Mouse (Mus musculus) gastrocnemius, postnatal 25 days (tissue): Measurements from ENCODE around the gene Krt222. TPM values are rescaled to one million over a fixed set of nuclear protein-coding genes. Genes with fewer than 3 reads are reported as not detected.

Experiments
- total RNA-seq, 2 experiments: library from RNA; stranded (reverse); gene quantifications; 1 replicate in 1 of 2; 2 replicates in 1 of 2; pipeline ENCODE4 v1.2.3; 2021

Gene Krt222
- total RNA-seq, 2 experiments from 2014 or later, result 4.9 to 6.4 TPM

Other genes starting within 250 kb of the Krt222 start
- gene Top2a, start 219.9 kb downstream of the Krt222 start, total RNA-seq, result 1 to 10 TPM; 2.3 to 3.8 TPM
- 10 to 100 TPM; 38.6 to 49.1 TPM for gene Igfbp4, start 202.8 kb downstream of the Krt222 start, total RNA-seq
- under 1 TPM in 1 of 2 experiments, not detected in 1; 0.05 TPM for gene Tns4, start 154.8 kb downstream of the Krt222 start, total RNA-seq
- not detected for gene Ccr7, start 89.0 kb downstream of the Krt222 start, total RNA-seq
- gene Smarce1, start 13.1 kb downstream of the Krt222 start, total RNA-seq, result 10 to 100 TPM; 30.4 to 31.3 TPM
- not detected for gene Krt24, start 41.2 kb upstream of the Krt222 start, total RNA-seq
- gene Krt25, start 78.9 kb upstream of the Krt222 start, total RNA-seq, result not detected
- not detected for gene Krt26, start 93.9 kb upstream of the Krt222 start, total RNA-seq
- gene Krt27, start 107.0 kb upstream of the Krt222 start, total RNA-seq, result not detected
- gene Krt28, start 130.8 kb upstream of the Krt222 start, total RNA-seq, result not detected
- gene Krt10, start 145.3 kb upstream of the Krt222 start, total RNA-seq, result 1 to 10 TPM; 4.0 to 5.5 TPM
- not detected for gene Krt12, start 178.2 kb upstream of the Krt222 start, total RNA-seq
- not detected for gene Krt20, start 194.1 kb upstream of the Krt222 start, total RNA-seq
- not detected for gene Krt23, start 249.1 kb upstream of the Krt222 start, total RNA-seq